Mouse (Mus musculus) CH12.LX (cell line): ENCODE measurements around the gene Mgat3. TPM values are rescaled to one million over a fixed set of nuclear protein-coding genes. Genes with fewer than 3 reads are reported as not detected.

Source experiments
- DNase-seq: peaks from one replicate; pipeline ENCODE4 v3.0.0-alpha.2; 2013; ENCODE audit errors: extremely low read depth
- H3K27ac ChIP-seq: 2 replicates; pipeline ENCODE4 v1.5.1; 2012; ENCODE audit warnings: low read depth, mild to moderate bottlenecking, control low read depth, moderate library complexity; ENCODE audit not compliant: insufficient read depth
- H3K27me3 ChIP-seq: replicated peaks from 2 replicates; pipeline ENCODE3; 2012; ENCODE audit warnings: inconsistent platforms
- H3K36me3 ChIP-seq, 2 experiments: replicated peaks in 1 of 2; 2 replicates each; pipeline versions ENCODE3 to v1.6.1; 2012; ENCODE audit warnings: inconsistent platforms in 1 of 2, low read length in 1 of 2, mild to moderate bottlenecking in 1 of 2, mixed read lengths in 1 of 2, moderate library complexity in 1 of 2; ENCODE audit not compliant: control insufficient read depth in 1 of 2, insufficient read depth in 1 of 2
- H3K4me1 ChIP-seq, 2 experiments: 2 replicates each; pipeline ENCODE4 v1.6.1; 2012; ENCODE audit warnings: inconsistent platforms in 1 of 2, moderate library complexity in 1 of 2; ENCODE audit not compliant: insufficient read depth in 2 of 2, control insufficient read depth in 1 of 2
- H3K4me2 ChIP-seq: 2 replicates; pipeline ENCODE4 v1.6.1; 2012; ENCODE audit warnings: low read depth, mild to moderate bottlenecking, control low read depth; ENCODE audit not compliant: poor library complexity, insufficient read depth, severe bottlenecking
- H3K4me3 ChIP-seq, 3 experiments: fragments of 150-350 bp in 1 of 3; sonication (generic) in 1 of 3; replicated peaks in 1 of 3; 2 replicates each; pipeline versions ENCODE3 to v1.5.1; 2011 to 2012; ENCODE audit warnings: low read depth in 2 of 3, low read length in 2 of 3, mild to moderate bottlenecking in 2 of 3, moderate library complexity in 2 of 3, control low read depth in 1 of 3, improper control_type of control experiment in 1 of 3, inconsistent platforms in 1 of 3, mixed read lengths in 1 of 3; ENCODE audit not compliant: poor library complexity in 1 of 3
- H3K79me2 ChIP-seq: replicated peaks from 2 replicates; pipeline ENCODE4 v1.6.1; 2012; ENCODE audit warnings: mild to moderate bottlenecking, moderate library complexity; ENCODE audit not compliant: control insufficient read depth, poor library complexity, insufficient read depth, severe bottlenecking; ENCODE audit errors: extremely low read depth
- H3K9ac ChIP-seq: 2 replicates; pipeline ENCODE4 v1.6.1; 2012; ENCODE audit warnings: low read depth, mild to moderate bottlenecking, control low read depth, moderate library complexity; ENCODE audit not compliant: insufficient read depth
- H3K9me3 ChIP-seq: replicated peaks from 2 replicates; pipeline ENCODE3; 2012; ENCODE audit warnings: low read length, inconsistent platforms, mixed read lengths
- CHD1 ChIP-seq: IDR thresholded peaks from 2 replicates; pipeline ENCODE4 v1.6.1; 2012; ENCODE audit warnings: low read depth, low read length, improper control_type of control experiment, inconsistent platforms
- CTCF ChIP-seq, 2 experiments: IDR thresholded peaks in 1 of 2; conservative IDR thresholded peaks in 1 of 2; 2 replicates each; pipeline ENCODE4 v1.5.1; 2011 to 2012; ENCODE audit warnings: low read depth in 2 of 2, low read length in 2 of 2, improper control_type of control experiment in 1 of 2, inconsistent platforms in 1 of 2, mild to moderate bottlenecking in 1 of 2, moderate library complexity in 1 of 2
- E2F4 ChIP-seq: IDR thresholded peaks from 2 replicates; pipeline ENCODE4 v1.6.1; 2011; ENCODE audit warnings: low read depth, low read length, improper control_type of control experiment; ENCODE audit not compliant: insufficient replicate concordance
- ELF1 ChIP-seq: IDR thresholded peaks from 2 replicates; pipeline ENCODE4 v1.6.1; 2014; ENCODE audit warnings: low read depth, mild to moderate bottlenecking, inconsistent platforms, low read length, improper control_type of control experiment
- EP300 ChIP-seq: IDR thresholded peaks from 2 replicates; pipeline ENCODE4 v1.6.1; 2011; ENCODE audit warnings: low read length, improper control_type of control experiment
- ETS1 ChIP-seq: conservative IDR thresholded peaks from 2 replicates; pipeline ENCODE4 v1.6.1; 2012; ENCODE audit warnings: low read depth, mild to moderate bottlenecking, inconsistent platforms, low read length, improper control_type of control experiment, moderate library complexity
- HCFC1 ChIP-seq: IDR thresholded peaks from 2 replicates; pipeline ENCODE4 v1.6.1; 2012; ENCODE audit warnings: low read depth, mild to moderate bottlenecking, inconsistent platforms, low read length, improper control_type of control experiment
- IRF4 ChIP-seq: IDR thresholded peaks from 2 replicates; pipeline ENCODE4 v1.6.1; 2014; ENCODE audit warnings: low read depth, mild to moderate bottlenecking, inconsistent platforms, low read length, improper control_type of control experiment
- MAX ChIP-seq: IDR thresholded peaks from 2 replicates; pipeline ENCODE4 v1.6.1; 2011; ENCODE audit warnings: low read length, improper control_type of control experiment
- MAZ ChIP-seq: IDR thresholded peaks from 2 replicates; pipeline ENCODE4 v1.6.1; 2012; ENCODE audit warnings: low read depth, mild to moderate bottlenecking, inconsistent platforms, low read length, improper control_type of control experiment, moderate library complexity
- MXI1 ChIP-seq: IDR thresholded peaks from 2 replicates; pipeline ENCODE4 v1.6.1; 2011; ENCODE audit warnings: mild to moderate bottlenecking, low read depth, low read length, improper control_type of control experiment
- MYC ChIP-seq: IDR thresholded peaks from 2 replicates; pipeline ENCODE4 v1.6.1; 2011; ENCODE audit warnings: low read depth, mild to moderate bottlenecking, improper control_type of control experiment, low read length
- NELFE ChIP-seq: IDR thresholded peaks from 2 replicates; pipeline ENCODE4 v1.6.1; 2011; ENCODE audit warnings: low read depth, low read length, improper control_type of control experiment
- PAX5 ChIP-seq: IDR thresholded peaks from 2 replicates; pipeline ENCODE4 v1.6.1; 2012; ENCODE audit warnings: low read length, inconsistent platforms, mixed read lengths
- POLR2A ChIP-seq: IDR thresholded peaks from 2 replicates; pipeline ENCODE4 v1.6.1; 2011; ENCODE audit warnings: low read depth, mild to moderate bottlenecking, improper control_type of control experiment, low read length
- POLR2AphosphoS2 ChIP-seq: IDR thresholded peaks from 2 replicates; pipeline ENCODE4 v1.6.1; 2011; ENCODE audit warnings: low read depth, low read length, improper control_type of control experiment
- RAD21 ChIP-seq: IDR thresholded peaks from 2 replicates; pipeline ENCODE4 v1.6.1; 2011; ENCODE audit warnings: low read depth, mild to moderate bottlenecking, low read length, improper control_type of control experiment, moderate library complexity
- SMC3 ChIP-seq: IDR thresholded peaks from 2 replicates; pipeline ENCODE4 v1.6.1; 2011; ENCODE audit warnings: low read depth, low read length, improper control_type of control experiment
- TBP ChIP-seq: conservative IDR thresholded peaks from 2 replicates; pipeline ENCODE4 v1.6.1; 2011; ENCODE audit warnings: low read depth, low read length, improper control_type of control experiment
- TCF12 ChIP-seq: IDR thresholded peaks from 2 replicates; pipeline ENCODE4 v1.6.1; 2014; ENCODE audit warnings: low read depth, mild to moderate bottlenecking, inconsistent platforms, low read length, improper control_type of control experiment
- USF1 ChIP-seq: IDR thresholded peaks from 2 replicates; pipeline ENCODE4 v1.6.1; 2014; ENCODE audit warnings: low read depth, mild to moderate bottlenecking, inconsistent platforms, low read length, improper control_type of control experiment
- ZC3H11A ChIP-seq: IDR thresholded peaks from 2 replicates; pipeline ENCODE4 v1.6.1; 2012; ENCODE audit warnings: low read depth, mild to moderate bottlenecking, inconsistent platforms, low read length, improper control_type of control experiment
- ZKSCAN1 ChIP-seq: IDR thresholded peaks from 2 replicates; pipeline ENCODE4 v1.6.1; 2012; ENCODE audit warnings: low read depth, inconsistent platforms, low read length, improper control_type of control experiment, borderline replicate concordance
- dilution Hi-C: fragments of 300-500 bp; cut with MboI; formaldehyde crosslinking; loops from 2 replicates; pipeline ENCODE4 v1.14.3; 2020; ENCODE audit warnings: low sequenced_read_pairs; ENCODE audit not compliant: extremely low pct_unique_long_range_greater_than_20kb, extremely low pct_ligation_motif_present
- in situ Hi-C: fragments of 300-500 bp; cut with MboI; formaldehyde crosslinking; loops from 3 replicates; pipeline ENCODE4 v1.14.3; 2019; ENCODE audit warnings: low sequenced_read_pairs, low pct_ligation_motif_present, low pct_unique_long_range_greater_than_20kb, mixed read lengths
- polyA plus RNA-seq: library from polyadenylated mRNA; unstranded; fragments of >175 nt; gene quantifications from 2 replicates; pipeline ENCODE4 v1.2.1, GENCODE M21; 2012; ENCODE audit warnings: low read depth; ENCODE audit not compliant: insufficient read length
- total RNA-seq, 2 experiments: library from RNA; depleted of rRNA; stranded (reverse); fragments of 300-350 nt in 1 of 2; fragments of >200 nt in 1 of 2; gene quantifications; 2 replicates each; pipeline ENCODE4 v1.2.3; 2012 to 2014

Gene Mgat3
- total and polyA plus RNA-seq, 3 experiments: 0.09 to 0.36 (median 0.21) TPM

GRCm38 (mm10) chr15:80148565-80148964 lies 25.0 kb upstream of the Mgat3 start:
- Histone ChIP-seq H3K9ac (no peak overlapping the region), H3K79me2 (no peaks in the 10 kb centered on the region), H3K4me1 (peaks cover 0 to 14% of the 10 kb centered on the region in 2 experiments; a peak in 2 of 4 replicates), H3K27me3 (no peaks in the 10 kb centered on the region), H3K36me3 (peaks cover 36 to 89% of the 10 kb centered on the region in 2 experiments), H3K4me3 (no peak overlapping the region), H3K4me2 (no peak overlapping the region), H3K9me3 (no peaks in the 10 kb centered on the region), H3K27ac (no peak overlapping the region)
- dilution Hi-C loops: no loop called here
- no peak for DNase-seq
- in situ Hi-C loops: no loop called here
- TF ChIP-seq SMC3 (no peak), E2F4 (no peak), USF1 (no peak), MXI1 (no peak), ELF1 (no peak), IRF4 (no peak), MYC (no peak), CHD1 (no peak), ZKSCAN1 (no peak), POLR2AphosphoS2 (no peak), RAD21 (no peak), MAZ (no peak), EP300 (no peak), NELFE (no peak), MAX (no peak), ZC3H11A (no peak), PAX5 (no peak)

DNA sequence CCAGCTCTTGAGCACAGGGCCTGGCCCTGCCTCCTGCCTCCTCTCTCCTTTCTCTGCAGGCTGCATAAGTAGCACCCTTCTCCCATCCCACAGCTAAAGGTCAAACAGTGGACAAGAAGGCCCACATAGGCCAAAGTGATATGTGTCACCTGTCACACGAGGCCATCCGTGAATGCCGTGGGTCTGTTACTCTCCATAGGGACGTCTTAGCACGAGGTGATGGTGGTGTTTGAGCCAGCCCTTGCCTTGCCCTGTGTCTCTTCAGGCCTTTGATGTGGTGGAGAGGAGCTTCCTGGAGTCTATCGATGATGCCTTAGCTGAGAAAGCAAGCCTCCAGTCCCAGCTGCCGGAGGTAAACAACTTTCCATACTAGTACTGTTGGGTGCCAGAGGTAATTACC lies 24.0 kb upstream of the Mgat3 start:
- Histone ChIP-seq H3K4me2 (no peak overlapping the region), H3K27me3 (no peaks in the 10 kb centered on the region), H3K9me3 (no peaks in the 10 kb centered on the region), H3K36me3 (peaks cover 46 to 90% of the 10 kb centered on the region in 2 experiments), H3K9ac (no peak overlapping the region), H3K4me3 (no peak overlapping the region), H3K4me1 (peaks cover 0 to 6% of the 10 kb centered on the region in 2 experiments; a peak in 1 of 4 replicates), H3K27ac (no peak overlapping the region), H3K79me2 (no peaks in the 10 kb centered on the region)
- DNase-seq: no peak
- dilution Hi-C loops: no loop called here
- no peak for TF ChIP-seq TCF12
- TF ChIP-seq ETS1: no peak
- no peak for TF ChIP-seq CTCF (conservative IDR thresholded peaks at IDR 0.05 in 1 of 2, IDR thresholded peaks at IDR 0.05 in 1 of 2; ENCODE audit: low read depth in 2 of 2, low read length in 2 of 2)
- no peak for TF ChIP-seq E2F4
- no peak for TF ChIP-seq POLR2A
- no peak for TF ChIP-seq MAX
- no peak for TF ChIP-seq TBP
- no peak for TF ChIP-seq HCFC1
- in situ Hi-C loops: no loop called here
